Mouse (Mus musculus): ENCODE measurements around the gene 4931408C20Rik. TPM values are rescaled to one million over a fixed set of nuclear protein-coding genes. Genes with fewer than 3 reads are reported as not detected.

Gene 4931408C20Rik
- not detected in 2 replicates for polyA plus RNA-seq (2015; fragmentation: Nextera tagmentation; extraction: Ambion mirVana)

DNA sequence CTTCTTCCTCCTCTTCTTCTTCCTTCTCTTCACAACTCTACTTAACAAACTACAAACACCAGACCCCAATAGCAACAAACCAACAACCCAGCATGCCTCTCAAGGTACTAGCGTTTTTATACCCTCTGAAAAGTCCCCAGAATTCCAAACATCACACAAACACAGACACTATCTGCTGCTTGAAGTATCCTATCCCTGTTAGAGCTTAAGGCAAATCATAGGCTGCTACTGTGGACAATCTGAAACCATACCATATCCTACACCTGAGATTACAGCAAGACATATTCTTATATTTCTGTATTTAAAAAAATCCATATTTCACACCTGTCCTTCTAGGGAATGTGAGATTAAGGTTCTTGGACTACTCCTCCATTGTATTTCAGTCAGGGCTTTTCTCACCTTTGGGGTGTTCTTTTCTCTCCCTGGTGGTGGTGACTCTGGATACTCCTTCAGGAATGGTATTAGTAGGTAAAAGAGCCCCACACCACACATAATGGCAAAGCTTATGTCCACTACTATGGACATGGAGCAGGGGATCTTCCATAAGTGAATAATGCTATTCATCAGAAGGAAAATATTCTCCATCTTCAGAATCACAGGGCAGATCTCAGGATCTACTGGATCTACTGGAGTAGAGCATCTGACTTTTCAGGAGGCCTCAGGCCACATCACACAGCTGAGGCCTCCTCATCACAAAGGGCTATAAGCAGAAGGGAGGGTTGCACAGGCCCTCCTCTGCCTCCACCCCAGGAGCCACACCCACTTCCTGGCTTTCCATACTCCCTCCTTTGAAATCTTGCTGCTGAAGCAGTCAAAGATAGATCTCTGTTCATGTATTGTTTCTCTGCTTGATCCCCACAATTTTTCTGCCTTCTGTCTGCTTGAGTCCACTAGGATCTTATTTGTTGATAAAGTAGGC lies at the start of gene 4931408C20Rik:
Gene 4931408C20Rik (minus strand): TSS at position 619 of the 919 bp plus-strand sequence.
- Histone ChIP-seq H3K4me2 (no peak within 1 kb of the TSS), H3K4me1 (no peaks in the 10 kb centered on the region), H3K27ac (no peak within 1 kb of the TSS), H3K9ac (no peak within 1 kb of the TSS), H3K36me3 (no peaks in the 10 kb centered on the region), H3K27me3 (no peaks in the 10 kb centered on the region), H3K4me3 (replicated peaks) (no peak within 1 kb of the TSS), H3K9me3 (replicated peaks) (no peaks in the 10 kb centered on the region)
- 43% methylated on average over 1 of the region's 1 CpGs for WGBS
- peak; percentile 88 for ATAC-seq (replicated peaks; ENCODE audit: low FRiP score)

DNA sequence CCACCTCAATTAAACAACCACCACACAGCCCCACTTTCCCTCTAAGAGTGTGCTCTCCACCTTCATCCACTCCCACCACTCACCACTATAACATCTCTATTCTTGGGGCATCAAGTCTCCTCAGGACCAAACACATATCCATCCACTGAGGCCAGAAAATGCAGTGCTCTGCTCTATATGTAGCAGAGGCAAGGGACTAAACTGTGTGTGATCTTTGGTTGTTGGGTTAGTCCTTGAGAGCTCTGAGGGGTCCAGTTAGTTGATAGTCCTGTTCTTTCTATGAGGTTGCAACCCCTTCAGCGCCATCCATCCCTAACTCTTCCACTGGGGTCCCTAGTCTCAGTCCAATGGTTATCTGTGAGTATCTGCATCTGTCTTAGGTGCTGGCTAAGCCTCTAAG lies 666 bp upstream of the 4931408C20Rik start:
- Histone ChIP-seq H3K4me2 (no peak overlapping the region), H3K36me3 (no peaks in the 10 kb centered on the region), H3K4me1 (no peaks in the 10 kb centered on the region), H3K9ac (no peak overlapping the region), H3K9me3 (replicated peaks) (no peaks in the 10 kb centered on the region), H3K27me3 (no peaks in the 10 kb centered on the region), H3K27ac (no peak overlapping the region), H3K4me3 (replicated peaks) (no peak overlapping the region)
- 78% methylated on average over 1 of the region's 1 CpGs for WGBS
- ATAC-seq (replicated peaks; ENCODE audit: low FRiP score) = peak; percentile 49

DNA sequence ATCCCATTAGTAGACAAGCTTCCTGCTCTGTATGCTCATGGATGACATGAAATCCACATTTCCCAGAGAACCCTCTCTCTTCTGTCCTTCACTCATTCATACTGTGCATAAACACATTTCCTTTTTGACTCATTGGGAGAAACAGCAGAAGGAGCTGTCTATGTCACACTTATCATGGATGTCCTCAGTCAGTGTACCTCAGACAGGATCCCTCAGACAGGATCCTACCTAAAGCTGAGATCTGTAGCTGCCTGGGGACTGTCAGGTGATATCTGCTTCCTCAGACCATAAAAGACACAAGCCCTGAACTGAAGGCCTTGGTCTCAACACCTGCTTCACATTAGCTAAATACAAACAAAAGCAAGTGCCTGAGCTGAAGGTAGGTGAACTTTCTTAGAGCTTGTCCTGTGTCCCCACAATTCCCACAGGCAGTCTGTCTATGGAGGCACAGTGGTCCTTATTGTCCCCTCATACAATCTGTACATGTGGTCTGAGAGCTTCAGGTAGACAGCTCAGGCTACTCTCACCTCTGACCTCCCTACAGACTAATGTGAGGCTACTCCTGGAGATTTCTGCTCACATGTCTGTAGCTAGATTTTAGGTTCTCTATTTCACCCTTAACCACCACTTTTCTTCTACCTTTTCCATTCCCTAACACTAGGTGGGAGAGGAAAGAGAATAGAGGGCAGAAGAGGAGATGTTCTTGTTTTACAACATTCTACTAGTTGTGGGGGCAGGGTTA lies 1.1 kb downstream of the 4931408C20Rik start:
- H3K9me3 ChIP-seq (replicated peaks) = no peaks in the 10 kb centered on the region
- H3K36me3 ChIP-seq = no peaks in the 10 kb centered on the region
- no peak overlapping the region for H3K9ac ChIP-seq
- no peaks in the 10 kb centered on the region for H3K4me1 ChIP-seq
- H3K4me2 ChIP-seq = no peak overlapping the region
- no peaks in the 10 kb centered on the region for H3K27me3 ChIP-seq
- H3K27ac ChIP-seq = no peak overlapping the region
- no peak for ATAC-seq (replicated peaks; ENCODE audit: low FRiP score)
- no peak overlapping the region for H3K4me3 ChIP-seq (replicated peaks)

DNA sequence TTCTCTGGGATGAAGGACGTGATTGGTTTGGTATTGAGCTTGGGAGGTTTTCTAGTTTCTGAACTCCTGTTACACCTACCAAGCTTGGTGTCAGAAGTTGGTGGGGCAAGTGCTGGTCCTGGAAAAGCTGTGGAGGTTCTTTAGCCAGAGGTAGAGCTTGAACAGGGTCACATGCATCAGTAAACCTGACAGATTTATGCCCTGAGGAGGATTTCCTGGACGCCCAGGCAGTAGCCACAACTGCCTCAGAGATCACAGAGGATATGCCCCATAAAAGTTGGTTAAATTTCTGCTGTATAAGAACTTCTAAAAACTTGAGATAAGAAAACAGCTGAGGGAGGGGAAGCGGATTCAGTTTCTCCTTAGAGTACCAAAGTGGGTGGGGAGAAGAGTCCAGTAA lies 1.9 kb downstream of the 4931408C20Rik start:
- no peak overlapping the region for H3K27ac ChIP-seq
- no peaks in the 10 kb centered on the region for H3K9me3 ChIP-seq (replicated peaks)
- no peaks in the 10 kb centered on the region for H3K27me3 ChIP-seq
- ATAC-seq (replicated peaks; ENCODE audit: low FRiP score) = peak; percentile 63
- WGBS = 24% methylated on average over 3 of the region's 3 CpGs
- H3K4me1 ChIP-seq = no peaks in the 10 kb centered on the region
- H3K36me3 ChIP-seq = no peaks in the 10 kb centered on the region
- no peak overlapping the region for H3K4me2 ChIP-seq
- no peak overlapping the region for H3K4me3 ChIP-seq (replicated peaks)
- H3K9ac ChIP-seq = no peak overlapping the region

DNA sequence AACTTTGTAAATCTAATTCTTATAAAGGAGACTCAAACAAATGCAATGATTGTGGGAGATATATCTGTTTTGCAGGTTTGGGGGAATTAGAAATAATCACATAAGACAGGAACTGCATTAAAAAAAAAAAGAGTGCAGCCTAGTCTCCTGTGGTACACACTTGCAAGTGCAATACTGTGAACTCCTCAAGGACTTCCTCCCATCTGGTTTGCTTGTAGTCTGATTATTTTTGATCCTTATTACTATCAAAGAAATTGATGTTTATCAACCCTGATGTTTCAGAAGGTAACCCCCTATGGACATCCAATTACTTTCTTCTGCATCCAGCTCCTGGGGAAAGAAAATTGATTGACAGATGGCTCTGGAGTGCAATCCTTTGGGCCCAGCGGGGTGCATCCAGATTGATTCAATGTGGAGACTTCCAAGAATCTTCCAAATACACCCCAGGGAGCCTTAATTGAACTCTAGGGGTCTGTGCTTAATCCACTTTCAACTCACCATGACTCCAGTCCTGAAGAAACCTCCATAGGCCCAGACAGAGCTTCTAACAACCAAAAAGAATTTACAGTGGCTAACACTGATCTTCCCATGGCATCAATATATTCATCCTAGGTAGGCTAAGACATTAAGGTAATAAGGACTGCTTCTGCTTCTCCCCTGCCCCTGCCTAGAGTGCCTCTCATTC lies 37.4 kb downstream of the 4931408C20Rik start:
- Histone ChIP-seq H3K9me3 (replicated peaks) (no peaks in the 10 kb centered on the region), H3K4me2 (no peak overlapping the region), H3K27ac (no peak overlapping the region), H3K4me3 (replicated peaks) (no peak overlapping the region), H3K9ac (no peak overlapping the region), H3K36me3 (no peaks in the 10 kb centered on the region), H3K4me1 (no peaks in the 10 kb centered on the region), H3K27me3 (no peaks in the 10 kb centered on the region)
- no peak for ATAC-seq (replicated peaks; ENCODE audit: low FRiP score)
- 54% methylated on average over 1 of the region's 1 CpGs for WGBS

DNA sequence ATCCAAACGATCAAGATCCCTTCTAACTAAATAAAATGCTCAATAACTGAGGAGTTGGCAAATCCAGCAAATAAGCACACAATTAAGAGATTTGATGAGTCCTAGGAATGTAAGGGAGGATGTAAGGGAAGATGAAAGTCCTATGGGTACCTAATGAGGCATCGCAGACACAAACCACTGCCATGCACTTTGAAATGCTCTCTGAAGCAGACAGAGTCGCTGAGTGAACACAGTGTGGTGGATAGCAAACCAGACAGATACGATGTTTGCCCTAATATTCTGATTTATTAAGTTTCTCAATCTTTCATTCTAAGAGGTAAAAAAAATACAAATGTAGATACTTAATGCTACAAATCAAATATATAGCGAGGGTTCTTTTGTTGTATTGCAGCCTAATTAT lies 51.2 kb downstream of the 4931408C20Rik start:
- H3K4me1 ChIP-seq = no peaks in the 10 kb centered on the region
- no peak overlapping the region for H3K4me2 ChIP-seq
- no peak for ATAC-seq (replicated peaks; ENCODE audit: low FRiP score)
- WGBS = 74% methylated on average over 5 of the region's 5 CpGs
- H3K4me3 ChIP-seq (replicated peaks) = no peak overlapping the region
- no peaks in the 10 kb centered on the region for H3K9me3 ChIP-seq (replicated peaks)
- no peaks in the 10 kb centered on the region for H3K27me3 ChIP-seq
- no peaks in the 10 kb centered on the region for H3K36me3 ChIP-seq
- no peak overlapping the region for H3K27ac ChIP-seq
- no peak overlapping the region for H3K9ac ChIP-seq
